Mouse (Mus musculus) MEL-GATA-1-ER (cell line): Measurements from ENCODE around the gene Kcnmb2.

Experiments
- DNase-seq: peaks from one replicate; pipeline ENCODE4 v3.0.0-alpha.2; 2012; ENCODE audit warnings: low read depth; ENCODE audit errors: extremely low read depth

The Kcnmb2 gene

GRCm38 (mm10) chr3:32012205-32012931 lies 110.1 kb downstream of the Kcnmb2 start:
- no peak for DNase-seq

GRCm38 (mm10) chr3:32020981-32021380 lies 118.7 kb downstream of the Kcnmb2 start:
- no peak for DNase-seq

GRCm38 (mm10) chr3:32029375-32030050 lies 127.2 kb downstream of the Kcnmb2 start:
- no peak for DNase-seq

GRCm38 (mm10) chr3:32032381-32032780 lies 130.1 kb downstream of the Kcnmb2 start:
- no peak for DNase-seq

- no peak for DNase-seq
Measured at GRCm38 (mm10) chr3:32043814-32044213, 141.5 kb downstream of the Kcnmb2 start.

- DNase-seq = no peak
Measured at GRCm38 (mm10) chr3:32048777-32049176, 146.5 kb downstream of the Kcnmb2 start.

- DNase-seq = no peak
Measured at GRCm38 (mm10) chr3:32052596-32052995, 150.3 kb downstream of the Kcnmb2 start.

- no peak for DNase-seq
Measured at GRCm38 (mm10) chr3:32053610-32054241, 151.4 kb downstream of the Kcnmb2 start.

GRCm38 (mm10) chr3:32059888-32060656 lies 157.8 kb downstream of the Kcnmb2 start:
- no peak for DNase-seq

- DNase-seq = no peak
Measured at GRCm38 (mm10) chr3:32062685-32063084, 160.4 kb downstream of the Kcnmb2 start.

- no peak for DNase-seq
Measured at GRCm38 (mm10) chr3:32063312-32063711, 161.0 kb downstream of the Kcnmb2 start.

GRCm38 (mm10) chr3:32067004-32067935 lies 165.0 kb downstream of the Kcnmb2 start:
- no peak for DNase-seq

- DNase-seq = no peak
Measured at GRCm38 (mm10) chr3:32073881-32074280, 171.6 kb downstream of the Kcnmb2 start.

GRCm38 (mm10) chr3:32088762-32089161 lies 186.5 kb downstream of the Kcnmb2 start:
- DNase-seq = no peak

GRCm38 (mm10) chr3:32101391-32101790 lies 199.1 kb downstream of the Kcnmb2 start:
- no peak for DNase-seq

- DNase-seq = no peak
Measured at GRCm38 (mm10) chr3:32119851-32120250, 217.5 kb downstream of the Kcnmb2 start.

- no peak for DNase-seq
Measured at GRCm38 (mm10) chr3:32121731-32122130, 219.4 kb downstream of the Kcnmb2 start.

- DNase-seq = no peak
Measured at GRCm38 (mm10) chr3:32125431-32125830, 223.1 kb downstream of the Kcnmb2 start.

GRCm38 (mm10) chr3:32128391-32128790 lies 226.1 kb downstream of the Kcnmb2 start:
- DNase-seq = no peak

GRCm38 (mm10) chr3:32130696-32131095 lies 228.4 kb downstream of the Kcnmb2 start:
- DNase-seq = no peak
